Mouse (Mus musculus) neural tube, embryonic 11.5 days (tissue): ENCODE results near the gene Exosc9. TPM values are rescaled to one million over a fixed set of nuclear protein-coding genes. Genes with fewer than 3 reads are reported as not detected.

Experiments used
- polyA plus RNA-seq: library from polyadenylated mRNA; unstranded; fragments of >200 nt; fragmentation: Nextera tagmentation; extraction: Ambion mirVana; gene quantifications from 2 replicates; pipeline ENCODE4 v1.2.1, GENCODE M21; 2014

Gene Exosc9
- polyA plus RNA-seq, 1 experiment from 2014 or later, result 105 TPM

Other genes with a start within 250 kb of the Exosc9 start
- gene Anxa5, start 76.7 kb upstream of the Exosc9 start, polyA plus RNA-seq, result 133 and 137 TPM in 2 replicates
- gene 1810062G17Rik, start 76.7 kb upstream of the Exosc9 start, polyA plus RNA-seq, result 0.37 TPM in 1 of 2 replicates, not detected in the other
- gene Gm11549, start 30.8 kb upstream of the Exosc9 start, polyA plus RNA-seq, result 0.11 and 0.16 TPM in 2 replicates
- 247 and 248 TPM in 2 replicates for gene Ccna2, start 19.5 kb downstream of the Exosc9 start, polyA plus RNA-seq
- gene Bbs7, start 60.9 kb downstream of the Exosc9 start, polyA plus RNA-seq, result 17.2 and 17.3 TPM in 2 replicates
- 5.3 and 6.9 TPM in 2 replicates for gene Trpc3, start 137.6 kb downstream of the Exosc9 start, polyA plus RNA-seq